Mouse (Mus musculus) ovary, postnatal 36 days (tissue): Measurements from ENCODE around the gene Rsph10b.
"Not testable (repeated sequence)": the region's sequence is repeated elsewhere in the genome, so short reads cannot be mapped to it uniquely, and the experiment has no call there.

ENCODE experiments used
- DNase-seq: peaks from one replicate; pipeline ENCODE4 v3.0.0; 2022; ENCODE audit warnings: low spot score, mixed read lengths

Rsph10b gene

GRCm38 (mm10) chr5:143993260-143993659 is 60.4 kb downstream of the Rsph10b start:
- DNase-seq: no peak

DNA sequence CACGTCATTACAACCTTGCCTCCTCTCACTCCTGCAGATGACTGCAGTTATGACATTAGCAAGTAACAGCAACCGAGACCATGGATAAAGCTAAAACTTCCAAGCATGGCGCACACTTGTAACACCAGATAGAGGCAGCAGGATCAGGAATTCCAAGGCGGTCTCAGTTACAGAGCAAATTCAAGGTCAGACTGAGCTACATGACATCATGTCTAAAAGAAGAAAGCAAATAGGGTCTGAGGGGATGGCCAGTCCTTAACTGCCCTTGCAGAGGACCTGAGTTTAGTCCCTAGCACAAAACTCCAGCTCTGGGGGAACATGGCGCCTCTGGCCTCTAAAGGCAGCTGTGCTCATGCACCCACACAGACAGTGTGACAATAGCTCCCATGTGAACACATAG is 61.0 kb downstream of the Rsph10b start:
- no peak for DNase-seq

- DNase-seq: no peak
Observed at GRCm38 (mm10) chr5:143994632-143995365, 62.0 kb downstream of the Rsph10b start.

DNA sequence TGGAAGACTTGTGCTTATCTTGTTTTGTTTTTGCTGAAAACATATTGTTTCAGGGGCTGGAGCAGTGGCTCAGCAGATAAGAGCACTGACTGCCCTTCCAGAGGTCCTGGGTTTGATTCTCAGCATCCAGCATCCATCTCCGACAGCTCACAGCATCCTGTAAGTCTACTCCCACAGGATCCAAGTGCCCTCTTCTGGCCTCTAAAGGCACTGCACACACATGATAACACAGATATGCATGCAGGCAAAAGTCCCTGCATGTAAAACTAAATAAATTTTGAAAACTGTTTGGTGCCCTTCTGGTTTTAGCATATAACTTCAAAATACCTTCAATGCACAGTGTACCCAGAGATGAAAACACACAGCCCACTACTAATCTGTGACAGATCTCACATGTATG is 66.6 kb downstream of the Rsph10b start:
- no peak for DNase-seq

DNA sequence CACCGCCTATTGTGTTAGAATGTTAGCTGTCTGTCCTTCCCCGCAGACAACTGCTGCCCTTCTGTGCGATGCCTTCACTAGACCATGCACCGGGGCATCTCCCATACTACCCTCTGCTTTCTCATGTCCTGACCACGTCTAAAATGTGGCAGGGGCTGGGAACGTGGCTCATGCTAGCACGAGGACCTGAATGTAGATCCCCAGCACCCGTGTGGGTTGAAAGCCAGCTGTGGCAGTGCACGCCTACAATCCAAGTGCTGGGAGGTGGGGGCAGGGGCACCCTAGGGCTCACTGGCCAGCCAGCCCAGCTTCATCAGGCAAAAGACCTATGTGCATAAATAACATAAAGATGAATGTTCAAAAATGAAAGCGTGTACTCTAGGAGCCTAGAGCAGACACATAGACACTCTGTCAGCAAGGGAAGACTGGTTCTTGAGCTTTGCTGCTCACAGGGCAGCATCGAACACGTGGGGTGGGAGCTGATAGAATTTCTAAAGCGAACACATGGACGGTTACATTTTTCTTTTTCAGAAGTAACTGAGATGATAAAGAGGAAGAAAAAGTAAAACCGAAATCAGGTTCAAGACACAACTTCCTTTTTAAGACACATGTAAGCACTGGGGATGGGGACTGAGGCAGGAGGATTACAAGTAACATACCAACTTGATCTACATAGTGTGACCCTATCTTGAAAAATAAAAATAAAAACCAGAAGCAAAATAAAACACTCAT is 69.8 kb downstream of the Rsph10b start:
- DNase-seq: no peak

DNA sequence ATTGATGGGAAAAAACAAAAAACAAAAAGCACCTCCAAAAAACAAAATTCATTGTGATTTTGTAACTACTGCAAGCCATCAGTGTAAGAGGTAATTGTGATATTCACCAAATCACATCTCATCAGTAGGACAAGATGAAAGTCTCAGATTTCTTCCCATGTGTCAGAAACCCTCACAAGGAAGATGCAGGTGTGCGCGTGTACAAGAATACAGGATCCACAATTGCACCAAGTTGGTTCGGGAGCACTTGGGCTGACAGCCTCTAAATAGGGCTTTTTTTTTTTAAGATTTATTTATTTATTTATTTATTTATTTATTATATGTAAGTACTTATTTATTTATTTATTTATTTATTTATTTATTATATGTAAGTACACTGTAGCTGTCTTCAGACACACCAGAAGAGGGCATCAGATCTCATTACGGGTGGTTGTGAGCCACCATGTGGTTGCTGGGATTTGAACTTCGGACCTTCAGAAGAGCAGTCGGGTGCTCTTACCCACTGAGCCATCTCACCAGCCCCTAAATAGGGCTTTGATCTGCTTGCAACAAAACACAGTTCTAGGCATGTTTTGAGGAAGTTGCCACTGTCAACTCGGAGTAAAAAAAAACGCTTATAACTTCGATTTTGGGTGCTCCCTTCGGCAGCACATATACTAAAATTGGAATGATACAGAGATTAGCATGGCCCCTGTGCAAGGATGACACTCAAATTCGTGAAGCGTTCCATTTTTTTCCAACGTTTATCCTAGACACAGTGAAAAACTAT is 80.7 kb downstream of the Rsph10b start:
- not testable (repeated sequence) for DNase-seq

DNA sequence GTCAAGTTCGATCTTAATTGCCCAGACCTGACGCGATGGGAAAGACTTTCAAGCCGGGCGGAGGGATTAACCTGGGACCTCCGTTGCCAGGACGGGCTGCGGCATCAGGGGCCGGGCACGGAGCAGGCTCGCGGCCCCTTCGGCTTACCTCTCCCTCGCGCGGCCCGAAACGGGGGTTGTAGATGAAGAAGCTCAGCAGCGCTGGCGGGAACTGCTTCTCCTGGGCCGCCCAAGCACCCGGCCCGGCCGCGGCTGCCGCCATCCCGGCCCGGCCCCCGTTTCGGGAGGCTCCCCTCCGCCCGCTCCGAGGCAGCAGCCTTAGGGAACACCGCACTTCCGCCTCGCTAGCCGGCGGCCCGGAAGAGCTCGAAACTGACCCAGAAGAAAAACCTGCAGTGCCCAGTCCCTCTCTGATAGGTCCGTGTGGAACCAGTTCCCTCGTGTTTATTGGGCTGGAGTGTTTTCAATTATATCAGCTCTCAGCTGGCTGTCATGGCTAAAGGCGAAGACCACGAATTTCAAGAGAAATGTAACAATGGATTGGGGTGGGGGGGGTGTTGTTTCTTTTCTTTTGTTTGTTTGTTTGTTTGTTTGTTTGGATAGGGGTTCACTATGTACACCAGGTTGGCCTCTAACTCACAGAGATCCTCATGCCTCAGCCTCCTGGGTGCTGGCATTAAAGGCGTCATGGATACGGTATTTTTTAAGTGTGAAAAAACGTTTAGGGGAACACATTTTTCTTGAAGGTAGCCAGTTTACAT is 81.9 kb downstream of the Rsph10b start, which contains the start of gene Ccz1:
Gene Ccz1 (minus strand): TSS at position 327 of the 761 bp plus-strand sequence.
- peak; percentile 77 for DNase-seq

GRCm38 (mm10) chr5:144015312-144015650 is 82.4 kb downstream of the Rsph10b start:
- DNase-seq: no peak

GRCm38 (mm10) chr5:144015845-144016244 is 83.0 kb downstream of the Rsph10b start:
- no peak for DNase-seq

GRCm38 (mm10) chr5:144026620-144027263 is 93.9 kb downstream of the Rsph10b start, which contains the start of gene Ocm:
Gene Ocm (minus strand): TSS chr5:144026670.
- no peak for DNase-seq

DNA sequence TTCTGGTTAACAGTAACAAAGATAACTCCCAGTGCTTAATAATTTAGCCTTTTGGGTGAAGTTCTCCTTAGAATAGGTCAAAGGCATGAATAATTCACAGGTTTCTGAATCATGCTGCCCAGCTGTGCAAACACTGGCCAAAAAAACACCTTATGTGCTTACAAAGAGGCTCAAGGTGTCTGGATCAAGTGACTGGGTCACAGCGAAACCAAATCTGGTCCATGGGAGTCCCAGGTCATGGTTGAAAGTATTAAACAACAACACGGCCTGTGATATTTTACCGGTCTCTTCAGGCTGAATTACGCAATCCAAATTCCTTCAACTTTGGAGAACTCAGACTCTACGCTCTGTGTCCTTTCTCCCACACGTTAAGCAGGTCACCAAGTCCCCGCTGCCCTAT is 99.7 kb downstream of the Rsph10b start:
- no peak for DNase-seq

DNA sequence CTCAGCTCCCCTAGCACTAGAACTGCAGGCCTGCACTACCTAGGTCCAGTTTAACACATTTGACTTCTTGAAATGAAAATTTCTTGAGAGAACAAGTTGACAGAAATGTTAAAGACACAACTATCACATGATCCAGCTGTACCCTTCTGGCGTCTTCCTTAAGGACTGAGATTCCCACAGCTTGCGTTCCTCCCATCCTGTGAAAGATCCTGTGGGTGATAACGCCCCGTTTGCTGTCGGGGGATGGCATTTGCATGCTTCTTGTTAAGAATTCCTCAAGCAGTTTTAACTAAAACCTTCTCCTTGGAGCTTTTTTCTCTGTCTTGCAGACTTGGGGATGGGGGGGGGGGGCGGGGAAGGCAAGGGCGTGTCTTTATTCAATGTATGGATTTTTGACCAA is 101.7 kb downstream of the Rsph10b start:
- no peak for DNase-seq
